Mouse (Mus musculus): ENCODE measurements around the gene Scn2b. TPM values are rescaled to one million over a fixed set of nuclear protein-coding genes. Genes with fewer than 3 reads are reported as not detected.

The Scn2b gene
- total and polyA plus RNA-seq, 2 experiments, result not detected

DNA sequence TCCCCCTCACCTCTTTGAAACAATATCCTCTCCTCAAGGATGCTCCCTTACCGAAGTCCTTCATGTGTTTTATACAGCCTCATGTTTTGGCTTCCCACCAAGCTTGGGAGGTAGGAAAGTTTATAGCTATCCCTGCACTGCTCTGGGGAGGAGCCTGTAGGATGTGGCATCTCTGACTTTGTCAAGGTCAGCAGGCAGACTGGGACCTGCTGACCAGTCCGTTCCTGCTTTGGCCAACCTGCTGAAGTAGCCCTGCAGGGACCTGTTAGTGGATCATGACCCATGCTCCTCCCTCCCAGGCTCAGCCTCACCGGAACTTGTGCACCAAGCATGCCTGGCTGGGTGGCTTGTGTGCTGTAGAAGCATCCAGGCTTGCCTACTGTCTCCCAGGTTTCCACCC, 25.1 kb downstream of the Scn2b start:
- 59% methylated on average over 3 of the region's 3 CpGs for WGBS
- no peak overlapping the region for H3K27ac ChIP-seq (replicated peaks; ENCODE audit: insufficient read depth, low read depth, low read length)
- DNase-seq (ENCODE audit: extremely low read depth, low read depth, low spot score), result no peak

DNA sequence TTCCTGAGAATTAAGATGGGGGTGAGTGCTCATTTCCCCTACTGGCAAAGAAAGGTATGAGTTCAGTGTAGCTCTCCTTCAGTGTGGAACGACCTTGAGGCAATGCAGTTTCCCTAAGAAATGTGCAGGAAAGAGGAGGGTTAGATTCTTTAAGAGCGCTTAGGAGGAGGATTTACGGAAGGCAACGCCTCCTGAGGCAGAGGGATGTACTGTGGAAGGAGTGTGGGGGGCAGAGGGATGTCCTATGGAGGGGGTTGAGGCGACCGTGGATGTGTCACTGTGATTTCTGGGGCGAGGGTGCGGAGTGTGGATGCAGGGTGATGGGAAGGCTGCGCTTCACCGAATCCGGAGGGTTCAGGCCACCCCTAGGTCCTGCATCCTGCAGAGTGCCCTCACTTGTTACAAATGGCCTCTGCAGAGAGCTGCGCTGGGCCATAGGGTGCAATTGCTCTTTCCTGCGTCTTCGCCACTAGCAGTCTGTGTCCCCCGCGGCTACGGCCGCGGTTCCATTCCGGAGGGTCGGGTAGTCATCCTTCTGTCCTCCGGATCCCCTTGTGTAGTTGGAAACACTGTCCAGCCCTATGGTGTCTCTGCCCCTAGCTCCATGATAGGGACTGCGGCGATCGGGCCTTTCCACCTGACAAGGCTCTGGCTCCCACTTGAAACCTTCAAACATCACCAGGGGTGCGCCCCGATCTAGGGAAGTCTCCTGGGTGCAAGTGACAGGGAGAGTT, 28.1 kb downstream of the Scn2b start:
- no peaks in the 10 kb centered on the region for H3K36me3 ChIP-seq (ENCODE audit: control insufficient read depth, insufficient read depth, low read length)
- peaks cover 4% of the 10 kb centered on the region; the same call in 1 of the 2 replicates for H3K27me3 ChIP-seq (ENCODE audit: control insufficient read depth, insufficient read depth, low read length)
- H3K27ac ChIP-seq (replicated peaks; ENCODE audit: insufficient read depth, low read depth, low read length), result no peak overlapping the region
- H3K9ac ChIP-seq (ENCODE audit: low read depth, low read length), result no peak overlapping the region
- no peak for DNase-seq (ENCODE audit: extremely low read depth, low read depth, low spot score)
- no peaks in the 10 kb centered on the region; the same call in 1 of the 2 replicates for H3K4me1 ChIP-seq (ENCODE audit: control insufficient read depth, insufficient read depth, low read length)
- no peaks in the 10 kb centered on the region for H3K79me2 ChIP-seq (ENCODE audit: control insufficient read depth, insufficient read depth, low read length)
- TF ChIP-seq POLR2A (IDR thresholded peaks at IDR 0.05; ENCODE audit: extremely low read depth, insufficient read depth, low read length) (no peak), CTCF (IDR thresholded peaks at IDR 0.05; ENCODE audit: low read depth, low read length) (no peak)
- 22% methylated on average over 27 of the region's 27 CpGs for WGBS
- no peak overlapping the region for H3K4me3 ChIP-seq (ENCODE audit: insufficient read depth, low read depth, low read length)

More for the DNA sequence above, 25.1 kb downstream of the Scn2b start:
- no peak overlapping the region for H3K9ac ChIP-seq (ENCODE audit: low read depth, low read length)
- H3K4me1 ChIP-seq (ENCODE audit: control insufficient read depth, insufficient read depth, low read length), result no peaks in the 10 kb centered on the region; the same call in 1 of the 2 replicates
- TF ChIP-seq POLR2A (IDR thresholded peaks at IDR 0.05; ENCODE audit: extremely low read depth, insufficient read depth, low read length), result no peak
- no peak for TF ChIP-seq CTCF (IDR thresholded peaks at IDR 0.05; ENCODE audit: low read depth, low read length)
- no peak overlapping the region for H3K4me3 ChIP-seq (ENCODE audit: insufficient read depth, low read depth, low read length)
- H3K36me3 ChIP-seq (ENCODE audit: control insufficient read depth, insufficient read depth, low read length), result no peaks in the 10 kb centered on the region
- H3K27me3 ChIP-seq (ENCODE audit: control insufficient read depth, insufficient read depth, low read length), result peaks cover 20% of the 10 kb centered on the region
- H3K79me2 ChIP-seq (ENCODE audit: control insufficient read depth, insufficient read depth, low read length), result no peaks in the 10 kb centered on the region

GRCm38 (mm10) chr9:45146267-45146597, 28.6 kb downstream of the Scn2b start:
- no peaks in the 10 kb centered on the region; the same call in 1 of the 2 replicates for H3K4me1 ChIP-seq (ENCODE audit: control insufficient read depth, insufficient read depth, low read length)
- peaks cover 4% of the 10 kb centered on the region; the same call in 1 of the 2 replicates for H3K27me3 ChIP-seq (ENCODE audit: control insufficient read depth, insufficient read depth, low read length)
- peak; percentile 41 for TF ChIP-seq CTCF (IDR thresholded peaks at IDR 0.05; ENCODE audit: low read depth, low read length)
- TF ChIP-seq POLR2A (IDR thresholded peaks at IDR 0.05; ENCODE audit: extremely low read depth, insufficient read depth, low read length), result no peak
- 1% methylated on average over 5 of the region's 5 CpGs for WGBS
- H3K27ac ChIP-seq (replicated peaks; ENCODE audit: insufficient read depth, low read depth, low read length), result no peak overlapping the region
- no peaks in the 10 kb centered on the region for H3K36me3 ChIP-seq (ENCODE audit: control insufficient read depth, insufficient read depth, low read length)
- DNase-seq (ENCODE audit: extremely low read depth, low read depth, low spot score), result peak; percentile 29
- no peak overlapping the region for H3K9ac ChIP-seq (ENCODE audit: low read depth, low read length)
- H3K79me2 ChIP-seq (ENCODE audit: control insufficient read depth, insufficient read depth, low read length), result no peaks in the 10 kb centered on the region
- H3K4me3 ChIP-seq (ENCODE audit: insufficient read depth, low read depth, low read length), result no peak overlapping the region

- H3K4me3 ChIP-seq (ENCODE audit: insufficient read depth, low read depth, low read length), result no peak overlapping the region
- WGBS, result 61% methylated on average over 1 of the region's 1 CpGs
- no peaks in the 10 kb centered on the region for H3K36me3 ChIP-seq (ENCODE audit: control insufficient read depth, insufficient read depth, low read length)
Observed at GRCm38 (mm10) chr9:45150933-45151332, 33.4 kb downstream of the Scn2b start.

GRCm38 (mm10) chr9:45153361-45153760, 35.8 kb downstream of the Scn2b start:
- Histone ChIP-seq H3K4me3 (ENCODE audit: insufficient read depth, low read depth, low read length) (no peak overlapping the region), H3K4me1 (ENCODE audit: control insufficient read depth, insufficient read depth, low read length) (peaks cover 2% of the 10 kb centered on the region; the same call in 1 of the 2 replicates), H3K9ac (ENCODE audit: low read depth, low read length) (no peak overlapping the region), H3K27me3 (ENCODE audit: control insufficient read depth, insufficient read depth, low read length) (no peaks in the 10 kb centered on the region), H3K79me2 (ENCODE audit: control insufficient read depth, insufficient read depth, low read length) (no peaks in the 10 kb centered on the region), H3K27ac (replicated peaks; ENCODE audit: insufficient read depth, low read depth, low read length) (no peak overlapping the region), H3K36me3 (ENCODE audit: control insufficient read depth, insufficient read depth, low read length) (no peaks in the 10 kb centered on the region)
- 78% methylated on average over 7 of the region's 7 CpGs for WGBS
- DNase-seq (ENCODE audit: extremely low read depth, low read depth, low spot score), result no peak
- TF ChIP-seq CTCF (IDR thresholded peaks at IDR 0.05; ENCODE audit: low read depth, low read length), result no peak
- TF ChIP-seq POLR2A (IDR thresholded peaks at IDR 0.05; ENCODE audit: extremely low read depth, insufficient read depth, low read length), result no peak

More at GRCm38 (mm10) chr9:45150933-45151332, 33.4 kb downstream of the Scn2b start:
- TF ChIP-seq CTCF (IDR thresholded peaks at IDR 0.05; ENCODE audit: low read depth, low read length) (no peak), POLR2A (IDR thresholded peaks at IDR 0.05; ENCODE audit: extremely low read depth, insufficient read depth, low read length) (no peak)
- no peak overlapping the region for H3K27ac ChIP-seq (replicated peaks; ENCODE audit: insufficient read depth, low read depth, low read length)
- H3K79me2 ChIP-seq (ENCODE audit: control insufficient read depth, insufficient read depth, low read length), result no peaks in the 10 kb centered on the region
- no peaks in the 10 kb centered on the region for H3K27me3 ChIP-seq (ENCODE audit: control insufficient read depth, insufficient read depth, low read length)
- H3K4me1 ChIP-seq (ENCODE audit: control insufficient read depth, insufficient read depth, low read length), result no peaks in the 10 kb centered on the region; the same call in 1 of the 2 replicates
- no peak for DNase-seq (ENCODE audit: extremely low read depth, low read depth, low spot score)
- H3K9ac ChIP-seq (ENCODE audit: low read depth, low read length), result no peak overlapping the region

DNA sequence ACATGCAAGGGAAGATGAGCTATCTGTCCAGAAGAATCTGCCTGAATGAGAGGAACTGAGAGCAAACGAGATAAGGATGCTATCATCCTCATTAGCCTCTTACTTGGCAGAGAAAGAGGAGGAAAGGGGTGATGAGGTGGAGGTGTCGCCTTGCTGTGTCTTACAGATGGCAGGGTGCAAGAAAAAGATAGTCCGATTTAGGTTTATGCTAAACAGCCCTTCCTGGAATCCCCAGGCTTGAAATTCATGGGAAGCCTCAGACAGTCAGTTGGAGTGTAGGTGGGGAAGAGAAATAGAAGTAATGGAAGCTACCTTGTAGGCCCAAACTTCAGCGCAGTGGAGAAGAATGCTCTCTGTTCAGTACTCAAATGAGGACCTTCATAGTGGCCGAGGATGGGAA, 50.3 kb downstream of the Scn2b start:
- Histone ChIP-seq H3K27me3 (ENCODE audit: control insufficient read depth, insufficient read depth, low read length) (no peaks in the 10 kb centered on the region), H3K4me1 (ENCODE audit: control insufficient read depth, insufficient read depth, low read length) (no peaks in the 10 kb centered on the region), H3K4me3 (ENCODE audit: insufficient read depth, low read depth, low read length) (no peak overlapping the region), H3K36me3 (ENCODE audit: control insufficient read depth, insufficient read depth, low read length) (no peaks in the 10 kb centered on the region), H3K79me2 (ENCODE audit: control insufficient read depth, insufficient read depth, low read length) (no peaks in the 10 kb centered on the region), H3K27ac (replicated peaks; ENCODE audit: insufficient read depth, low read depth, low read length) (no peak overlapping the region), H3K9ac (ENCODE audit: low read depth, low read length) (no peak overlapping the region)
- TF ChIP-seq CTCF (IDR thresholded peaks at IDR 0.05; ENCODE audit: low read depth, low read length), result no peak
- no peak for TF ChIP-seq POLR2A (IDR thresholded peaks at IDR 0.05; ENCODE audit: extremely low read depth, insufficient read depth, low read length)
- 77% methylated on average over 5 of the region's 5 CpGs for WGBS
- no peak for DNase-seq (ENCODE audit: extremely low read depth, low read depth, low spot score)
